9 mouse cellular contexts compared by ENCODE assay signal in the genomic region with DNA sequence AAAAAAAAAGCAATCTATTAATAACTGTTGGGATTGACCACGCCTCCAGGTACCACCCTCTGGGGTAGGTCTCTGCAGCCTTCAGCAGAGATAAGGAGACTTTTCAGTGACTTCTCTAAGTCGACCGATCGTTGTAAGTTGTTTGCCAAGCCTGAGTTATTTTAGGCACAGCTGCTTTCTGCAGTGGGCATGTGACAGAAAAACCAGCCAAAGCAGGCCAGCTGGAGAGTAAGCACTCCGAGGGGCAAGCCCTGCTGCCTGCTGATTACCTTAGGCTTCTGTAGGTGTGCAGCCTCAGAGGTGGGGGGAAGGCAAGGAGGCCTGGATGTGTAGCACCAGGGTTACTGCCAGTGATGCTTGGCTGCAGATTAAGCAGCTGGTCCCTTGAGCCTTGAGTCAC.
DNase-seq lines count a peak whose midpoint lies in the region; ATAC-seq and TF ChIP-seq lines count a peak whose summit lies in the region.
"Had no signal": no experiment of that assay in that cellular context is flagged by ENCODE, and none has a peak within 500 bp of the region (broad histone marks: within the 10 kb centered on the region; RNA-seq: fewer than 3 reads in every experiment).

No protein-coding gene starts in this region.

- no peak overlapping the region for H3K9ac ChIP-seq in CH12.LX (ENCODE audit: insufficient read depth, low read depth)
- no peak overlapping the region for H3K9ac ChIP-seq in hindbrain, postnatal 0 days (replicated peaks; ENCODE audit: low read length)
- H3K9ac ChIP-seq: embryonic facial prominence, embryonic 13.5 days; kidney, embryonic 15.5 days had no signal

- no peaks in the 10 kb centered on the region for H3K79me2 ChIP-seq in CH12.LX (replicated peaks; ENCODE audit: control insufficient read depth, extremely low read depth, insufficient read depth, poor library complexity, severe bottlenecking)

- no peak for TF ChIP-seq EP300 in CH12.LX (IDR thresholded peaks at IDR 0.05; ENCODE audit: low read length)

- H3K4me3 ChIP-seq in CH12.LX (replicated peaks in 1 of 3; ENCODE audit: low read depth in 2 of 3, low read length in 2 of 3, poor library complexity in 1 of 3) = no peak overlapping the region
- no peak overlapping the region for H3K4me3 ChIP-seq in bone marrow, adult 2 months (replicated peaks; ENCODE audit: control insufficient read depth, low read depth, low read length)
- H3K4me3 ChIP-seq in hindbrain, postnatal 0 days (ENCODE audit: low read length) = no peak overlapping the region
- H3K4me3 ChIP-seq: embryonic facial prominence, embryonic 13.5 days; kidney, embryonic 15.5 days had no signal

- H3K27ac ChIP-seq in CH12.LX (ENCODE audit: insufficient read depth, low read depth) = no peak overlapping the region
- H3K27ac ChIP-seq in bone marrow, adult 2 months (ENCODE audit: control insufficient read depth, insufficient read depth, low read depth, low read length, poor library complexity) = peak overlapping the region; percentile 52
- no peak overlapping the region for H3K27ac ChIP-seq in hindbrain, postnatal 0 days
- H3K27ac ChIP-seq: embryonic facial prominence, embryonic 13.5 days; kidney, embryonic 15.5 days had no signal

- dilution Hi-C loops in CH12.LX (cut with MboI; ENCODE audit: extremely low pct_ligation_motif_present, extremely low pct_unique_long_range_greater_than_20kb, low sequenced_read_pairs) = no loop called here

- H3K4me2 ChIP-seq in CH12.LX (ENCODE audit: insufficient read depth, low read depth, poor library complexity, severe bottlenecking) = no peak overlapping the region
- no peak overlapping the region for H3K4me2 ChIP-seq in hindbrain, postnatal 0 days (ENCODE audit: low read depth, low read length)
- H3K4me2 ChIP-seq: embryonic facial prominence, embryonic 13.5 days; kidney, embryonic 15.5 days had no signal

- no peak for TF ChIP-seq CTCF in CH12.LX (conservative IDR thresholded peaks at IDR 0.05 in 1 of 2, IDR thresholded peaks at IDR 0.05 in 1 of 2; ENCODE audit: low read depth in 2 of 2, low read length in 2 of 2)
- no peak for TF ChIP-seq CTCF in bone marrow, adult 2 months (IDR thresholded peaks at IDR 0.05; ENCODE audit: control insufficient read depth, insufficient read depth, low read length)
- TF ChIP-seq CTCF in hindbrain, postnatal 0 days (IDR thresholded peaks at IDR 0.05; ENCODE audit: low read depth) = no peak

- no peak for TF ChIP-seq RAD21 in CH12.LX (IDR thresholded peaks at IDR 0.05; ENCODE audit: low read depth, low read length)

- ATAC-seq in hindbrain, postnatal 0 days = no peak

- in situ Hi-C loops in CH12.LX (cut with MboI; ENCODE audit: low pct_ligation_motif_present, low pct_unique_long_range_greater_than_20kb, low sequenced_read_pairs) = no loop called here

- no peaks in the 10 kb centered on the region for H3K27me3 ChIP-seq in CH12.LX (replicated peaks)
- no peaks in the 10 kb centered on the region for H3K27me3 ChIP-seq in hindbrain, postnatal 0 days (ENCODE audit: insufficient read depth, low read length)
- H3K27me3 ChIP-seq: embryonic facial prominence, embryonic 13.5 days; kidney, embryonic 15.5 days had no signal

- DNase-seq in heart, adult 18-20 months = peak; percentile 56 to 70
- DNase-seq in heart, postnatal 36 days = no peak
- DNase-seq in CH12.LX (ENCODE audit: extremely low read depth) = peak; percentile 10
- peak; percentile 47 for DNase-seq in heart, postnatal 4 days
- no peak for DNase-seq in hindbrain, postnatal 0 days (ENCODE audit: low spot score)
- no peak for DNase-seq in embryo, embryonic 10 days (ENCODE audit: low spot score)

- 22% methylated on average over 5 of the region's 5 CpGs for whole genome bisulfite sequencing in bone marrow, adult 2 months
- WGBS in hindbrain, postnatal 0 days = 58% methylated on average over 5 of the region's 5 CpGs

- TF ChIP-seq POLR2A in CH12.LX (IDR thresholded peaks at IDR 0.05; ENCODE audit: low read depth, low read length) = no peak
- no peak for TF ChIP-seq POLR2A in bone marrow, adult 2 months (IDR thresholded peaks at IDR 0.05; ENCODE audit: borderline replicate concordance, control insufficient read depth, low read depth, low read length)

- H3K9me3 ChIP-seq in CH12.LX (replicated peaks; ENCODE audit: low read length) = no peaks in the 10 kb centered on the region
- H3K9me3 ChIP-seq in hindbrain, postnatal 0 days (ENCODE audit: low read length) = no peaks in the 10 kb centered on the region
- H3K9me3 ChIP-seq: embryonic facial prominence, embryonic 13.5 days; kidney, embryonic 15.5 days had no signal

- no peaks in the 10 kb centered on the region for H3K36me3 ChIP-seq in CH12.LX (replicated peaks in 1 of 2; ENCODE audit: control insufficient read depth in 1 of 2, insufficient read depth in 1 of 2, low read length in 1 of 2)
- no peaks in the 10 kb centered on the region for H3K36me3 ChIP-seq in hindbrain, postnatal 0 days (ENCODE audit: insufficient read depth, low read length)
- H3K36me3 ChIP-seq: embryonic facial prominence, embryonic 13.5 days; kidney, embryonic 15.5 days had no signal

- peaks cover 6 to 33% of the 10 kb centered on the region in 2 experiments for H3K4me1 ChIP-seq in CH12.LX (ENCODE audit: control insufficient read depth in 1 of 2, insufficient read depth in 2 of 2)
- peaks cover 3% of the 10 kb centered on the region for H3K4me1 ChIP-seq in bone marrow, adult 2 months (ENCODE audit: control insufficient read depth, insufficient read depth, low read length)
- H3K4me1 ChIP-seq in hindbrain, postnatal 0 days (ENCODE audit: insufficient read depth, low read length) = peaks cover 4% of the 10 kb centered on the region

- intact Hi-C loops in heart, postnatal 36 days (cut with DNase I) = no loop called here

TF ChIP-seq in CH12.LX, 34 proteins besides CTCF, POLR2A, EP300 and RAD21:
- TF ChIP-seq POLR2AphosphoS2 (IDR thresholded peaks at IDR 0.05; ENCODE audit: low read depth, low read length) = no peak
- no peak for TF ChIP-seq MYC (IDR thresholded peaks at IDR 0.05; ENCODE audit: low read depth, low read length)
- no peak for TF ChIP-seq ELF1 (IDR thresholded peaks at IDR 0.05; ENCODE audit: low read depth, low read length)
- no peak for TF ChIP-seq MAZ (IDR thresholded peaks at IDR 0.05; ENCODE audit: low read depth, low read length)
- TF ChIP-seq USF1 (IDR thresholded peaks at IDR 0.05; ENCODE audit: low read depth, low read length) = no peak
- TF ChIP-seq UBTF (IDR thresholded peaks at IDR 0.05; ENCODE audit: low read depth, low read length) = no peak
- TF ChIP-seq SMC3 (IDR thresholded peaks at IDR 0.05; ENCODE audit: low read depth, low read length) = no peak

Comparison
In these comparisons a context has a peak if more than half of its experiments do, and no peak if none do; other contexts are left out.
1. DNase-seq: peak in heart, adult 18-20 months (2 of 2), CH12.LX (single experiment) and heart, postnatal 4 days (single experiment); none in heart, postnatal 36 days (0 of 2), hindbrain, postnatal 0 days (single experiment) and embryo, embryonic 10 days (single experiment).